Mouse (Mus musculus): Measurements from ENCODE around the gene Mcat. TPM values are rescaled to one million over a fixed set of nuclear protein-coding genes. Genes with fewer than 3 reads are reported as not detected.
"Not testable (repeated sequence)": the region's sequence is repeated elsewhere in the genome, so short reads cannot be mapped to it uniquely, and the experiment has no call there.

Mcat gene
- polyA plus RNA-seq, 1 experiment from 2014 or later = 31.4 TPM

- no peak overlapping the region for H3K4me2 ChIP-seq (replicated peaks)
Measured at GRCm38 (mm10) chr15:83515018-83515417, 48.6 kb downstream of the Mcat start.

GRCm38 (mm10) chr15:83512489-83513281 is 50.9 kb downstream of the Mcat start:
- H3K36me3 ChIP-seq = no peaks in the 10 kb centered on the region
- WGBS = 69% methylated on average over 13 of the region's 13 CpGs
- no peak overlapping the region for H3K4me3 ChIP-seq (replicated peaks)
- H3K9me3 ChIP-seq = no peaks in the 10 kb centered on the region
- H3K9ac ChIP-seq = no peak overlapping the region
- no peak overlapping the region for H3K27ac ChIP-seq
- H3K4me1 ChIP-seq (replicated peaks) = peaks cover 3% of the 10 kb centered on the region; the same call in 1 of the 2 replicates
- ATAC-seq = no peak
- no peaks in the 10 kb centered on the region for H3K27me3 ChIP-seq (replicated peaks)
- H3K4me2 ChIP-seq (replicated peaks) = no peak overlapping the region

More at GRCm38 (mm10) chr15:83515018-83515417, 48.6 kb downstream of the Mcat start:
- Histone ChIP-seq H3K9me3 (no peaks in the 10 kb centered on the region), H3K4me1 (replicated peaks) (peaks cover 9% of the 10 kb centered on the region), H3K36me3 (no peaks in the 10 kb centered on the region), H3K27ac (no peak overlapping the region), H3K4me3 (replicated peaks) (no peak overlapping the region), H3K9ac (no peak overlapping the region), H3K27me3 (replicated peaks) (no peaks in the 10 kb centered on the region)
- WGBS = 66% methylated on average over 5 of the region's 5 CpGs
- ATAC-seq = no peak

GRCm38 (mm10) chr15:83510805-83511405 is 52.7 kb downstream of the Mcat start, which contains the start of gene Ttll1:
TSS of gene Ttll1 (minus strand) at chr15:83510893.
- Histone ChIP-seq H3K36me3 (no peaks in the 10 kb centered on the region), H3K9ac (peak within 1 kb of the TSS; percentile 44), H3K4me2 (replicated peaks) (peak within 1 kb of the TSS; percentile 89), H3K9me3 (no peaks in the 10 kb centered on the region), H3K4me3 (replicated peaks) (peak within 1 kb of the TSS; percentile 50), H3K27ac (no peak within 1 kb of the TSS), H3K4me1 (replicated peaks) (peaks cover 3% of the 10 kb centered on the region; the same call in 1 of the 2 replicates), H3K27me3 (replicated peaks) (no peaks in the 10 kb centered on the region)
- WGBS = 10% methylated on average over 41 of the region's 41 CpGs
- ATAC-seq = peak; percentile 99

GRCm38 (mm10) chr15:83509950-83510804 is 53.4 kb downstream of the Mcat start:
- Histone ChIP-seq H3K4me3 (replicated peaks) (peak overlapping the region; percentile 50), H3K9me3 (no peaks in the 10 kb centered on the region), H3K36me3 (no peaks in the 10 kb centered on the region), H3K27ac (no peak overlapping the region), H3K4me1 (replicated peaks) (peaks cover 3% of the 10 kb centered on the region; the same call in 1 of the 2 replicates), H3K4me2 (replicated peaks) (peak overlapping the region; percentile 89), H3K27me3 (replicated peaks) (no peaks in the 10 kb centered on the region), H3K9ac (peak overlapping the region; percentile 44)
- ATAC-seq = peak; percentile 71
- WGBS = 26% methylated on average over 17 of the region's 17 CpGs

GRCm38 (mm10) chr15:83501483-83501882 is 62.1 kb downstream of the Mcat start:
- not testable (repeated sequence) for H3K9ac ChIP-seq; H3K4me2 ChIP-seq (replicated peaks); H3K36me3 ChIP-seq; H3K9me3 ChIP-seq; H3K27ac ChIP-seq; H3K4me3 ChIP-seq (replicated peaks); H3K4me1 ChIP-seq (replicated peaks); H3K27me3 ChIP-seq (replicated peaks); ATAC-seq
- WGBS = 77% methylated on average over 6 of the region's 6 CpGs

- Histone ChIP-seq H3K4me2 (replicated peaks) (no peak overlapping the region), H3K9ac (no peak overlapping the region), H3K9me3 (no peaks in the 10 kb centered on the region), H3K27ac (no peak overlapping the region), H3K27me3 (replicated peaks) (no peaks in the 10 kb centered on the region), H3K4me1 (replicated peaks) (no peaks in the 10 kb centered on the region), H3K4me3 (replicated peaks) (no peak overlapping the region), H3K36me3 (no peaks in the 10 kb centered on the region)
- no peak for ATAC-seq
- 53% methylated on average over 3 of the region's 3 CpGs for WGBS
Measured at GRCm38 (mm10) chr15:83500352-83500751, 63.2 kb downstream of the Mcat start.

GRCm38 (mm10) chr15:83499211-83499755 is 64.3 kb downstream of the Mcat start:
- no peak for ATAC-seq
- Histone ChIP-seq H3K36me3 (no peaks in the 10 kb centered on the region), H3K4me2 (replicated peaks) (no peak overlapping the region), H3K27ac (no peak overlapping the region), H3K4me1 (replicated peaks) (no peaks in the 10 kb centered on the region), H3K9me3 (no peaks in the 10 kb centered on the region), H3K27me3 (replicated peaks) (no peaks in the 10 kb centered on the region), H3K4me3 (replicated peaks) (no peak overlapping the region), H3K9ac (no peak overlapping the region)
- WGBS = 89% methylated on average over 10 of the region's 10 CpGs

- no peaks in the 10 kb centered on the region for H3K27me3 ChIP-seq (replicated peaks)
- H3K9me3 ChIP-seq = no peaks in the 10 kb centered on the region
- H3K4me3 ChIP-seq (replicated peaks) = no peak overlapping the region
- H3K9ac ChIP-seq = no peak overlapping the region
- no peak overlapping the region for H3K27ac ChIP-seq
- ATAC-seq = no peak
- WGBS = 89% methylated on average over 6 of the region's 6 CpGs
- H3K4me1 ChIP-seq (replicated peaks) = no peaks in the 10 kb centered on the region
- no peak overlapping the region for H3K4me2 ChIP-seq (replicated peaks)
- H3K36me3 ChIP-seq = peaks cover 6% of the 10 kb centered on the region; the same call in 1 of the 2 replicates
Measured at GRCm38 (mm10) chr15:83497299-83497698, 66.3 kb downstream of the Mcat start.

Other genes starting within 250 kb of the Mcat start
- 60.5 and 62.9 TPM in 2 replicates for gene Arfgap3, start 213.5 kb downstream of the Mcat start, polyA plus RNA-seq (2015; fragmentation: Nextera tagmentation; extraction: Ambion mirVana)
- 70.8 and 78.1 TPM in 2 replicates for gene Pacsin2, start 99.2 kb downstream of the Mcat start, polyA plus RNA-seq (2015; fragmentation: Nextera tagmentation; extraction: Ambion mirVana)
- gene Ttll1, start 52.9 kb downstream of the Mcat start, polyA plus RNA-seq (2015; fragmentation: Nextera tagmentation; extraction: Ambion mirVana) = 17.1 and 18.4 TPM in 2 replicates
- 4.3 and 5.6 TPM in 2 replicates for gene Bik, start 36.9 kb downstream of the Mcat start, polyA plus RNA-seq (2015; fragmentation: Nextera tagmentation; extraction: Ambion mirVana)
- 98.0 and 120 TPM in 2 replicates for gene Tspo, start 195 bp downstream of the Mcat start, polyA plus RNA-seq (2015; fragmentation: Nextera tagmentation; extraction: Ambion mirVana)
- gene Ttll12, start 31.4 kb upstream of the Mcat start, polyA plus RNA-seq (2015; fragmentation: Nextera tagmentation; extraction: Ambion mirVana) = 31.0 and 31.5 TPM in 2 replicates
- gene Scube1, start 161.2 kb upstream of the Mcat start, polyA plus RNA-seq (2015; fragmentation: Nextera tagmentation; extraction: Ambion mirVana) = 4.3 and 4.5 TPM in 2 replicates
- 0.40 and 0.54 TPM in 2 replicates for gene Mpped1, start 215.7 kb upstream of the Mcat start, polyA plus RNA-seq (2015; fragmentation: Nextera tagmentation; extraction: Ambion mirVana)